Mouse (Mus musculus): Measurements from ENCODE around the gene Atp8a1.

Gene Atp8a1

DNA sequence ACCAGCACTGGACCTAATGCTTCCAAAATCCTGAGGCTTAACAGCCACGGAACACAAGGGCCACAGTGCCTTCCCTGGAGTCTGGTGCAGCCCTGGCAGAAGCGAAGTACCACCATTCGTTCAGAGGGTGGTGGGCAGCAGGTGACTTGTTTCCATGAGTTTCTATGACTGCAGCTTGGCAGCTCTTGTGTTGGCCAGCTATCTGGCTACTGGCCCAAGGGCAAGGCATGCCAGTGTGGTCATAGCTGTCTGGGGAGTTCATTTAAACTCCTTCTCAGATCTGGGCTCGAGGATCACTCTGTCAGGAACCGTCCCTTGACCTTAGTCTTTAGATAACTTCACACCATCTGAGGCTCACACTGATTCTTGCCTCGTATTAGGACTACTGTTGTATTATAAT, 89.1 kb downstream of the Atp8a1 start:
- no peak for DNase-seq

- peak; percentile 37 for DNase-seq
These were observed 91.1 kb downstream of the Atp8a1 start for GRCm38 (mm10) chr5:67756138-67756537.

DNA sequence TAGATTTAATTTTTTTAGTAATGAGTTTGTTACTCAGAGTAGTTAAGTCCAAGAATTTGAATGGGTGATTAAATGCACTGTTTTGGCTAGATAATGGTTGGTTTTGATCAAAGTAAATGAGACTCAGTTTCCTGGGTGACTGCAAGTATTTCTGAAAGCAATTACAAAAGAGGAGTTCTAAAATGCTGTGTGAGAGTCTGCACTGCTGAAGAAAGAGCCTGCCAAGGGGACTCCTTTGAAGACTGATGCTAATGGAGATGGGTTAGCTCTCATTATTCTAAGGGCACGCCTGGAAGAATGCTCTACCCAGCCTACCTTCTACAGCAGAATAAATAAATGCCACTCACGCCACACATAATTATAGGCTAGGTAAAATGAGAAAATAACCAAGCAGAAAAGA, 94.2 kb downstream of the Atp8a1 start:
- no peak for DNase-seq

DNA sequence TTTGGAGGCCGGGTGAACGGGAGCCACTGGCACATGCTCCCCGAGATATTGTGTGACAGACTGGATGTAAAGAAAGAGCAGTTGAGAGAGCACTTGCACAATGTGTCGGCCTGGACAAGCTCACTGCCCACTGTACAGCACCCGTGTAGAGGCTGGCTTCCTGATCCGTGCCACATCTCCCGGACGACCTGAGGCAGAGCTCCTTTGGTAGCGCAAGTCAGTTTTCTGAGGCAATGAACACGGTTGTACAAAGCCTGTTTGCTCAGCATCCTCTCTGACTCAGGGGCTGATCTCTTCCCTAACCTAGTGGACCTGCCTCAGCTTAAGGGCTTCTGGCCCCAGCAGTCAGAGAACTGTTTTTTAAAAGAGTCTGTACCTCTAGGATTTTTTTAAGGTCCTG, 94.6 kb downstream of the Atp8a1 start:
- no peak for DNase-seq

GRCm38 (mm10) chr5:67752007-67752406, 95.2 kb downstream of the Atp8a1 start:
- DNase-seq: no peak

DNA sequence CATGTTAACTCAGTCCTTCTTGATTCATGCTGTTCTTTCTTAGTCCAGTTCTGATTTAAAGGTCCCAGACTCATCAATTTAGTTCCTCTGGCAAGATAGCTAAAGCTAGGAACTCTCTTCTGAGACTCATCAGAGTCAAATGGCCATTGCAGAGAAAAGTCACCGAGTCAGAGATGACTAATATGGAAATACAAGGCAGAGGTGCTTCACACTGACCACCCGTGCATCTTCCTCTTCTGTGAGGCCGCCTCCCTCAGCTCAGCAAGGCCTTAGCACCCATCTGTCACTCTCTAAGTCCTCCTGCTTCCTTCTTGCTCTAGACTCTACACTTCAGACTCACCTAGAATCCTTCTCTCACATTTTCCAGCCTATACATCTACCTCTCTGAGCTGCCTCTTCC, 108.0 kb downstream of the Atp8a1 start:
- DNase-seq: no peak

DNA sequence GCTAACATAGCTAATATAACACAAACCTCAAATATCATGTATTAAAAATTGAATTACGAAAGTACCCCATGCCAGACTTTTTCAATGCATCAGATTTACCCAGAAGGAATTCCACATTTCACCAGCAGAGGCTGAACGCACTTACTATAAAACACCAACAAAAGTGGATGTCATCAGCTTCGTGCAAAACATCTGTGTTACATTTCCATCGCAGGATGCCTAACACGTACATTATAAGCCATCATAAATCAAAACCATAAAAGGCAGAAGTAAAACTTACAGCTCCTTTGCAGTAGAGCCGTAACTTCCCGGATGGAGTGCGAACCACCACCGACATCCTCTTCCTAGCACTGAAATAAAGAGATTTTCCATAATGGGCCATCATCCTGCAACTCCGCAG, 109.1 kb downstream of the Atp8a1 start:
- no peak for DNase-seq

DNA sequence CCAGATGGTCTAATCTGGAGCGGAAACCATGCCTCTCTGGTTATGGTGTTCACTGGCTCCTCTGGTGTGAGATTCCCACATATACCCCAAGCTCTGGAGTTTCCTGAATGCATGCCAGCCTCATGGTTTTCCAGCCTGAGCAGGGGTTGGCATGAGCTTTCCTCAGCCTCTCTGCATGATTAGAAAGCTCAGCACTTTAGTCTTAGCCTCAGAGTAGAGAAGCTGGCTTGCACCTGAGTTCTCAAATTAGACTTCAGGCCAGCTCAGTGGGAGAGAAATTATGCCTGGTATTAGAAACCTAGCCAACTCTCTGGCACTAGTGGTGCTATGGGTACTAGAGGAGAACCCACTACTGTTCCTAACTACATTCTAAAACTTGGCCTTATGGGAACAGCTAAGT, 111.5 kb downstream of the Atp8a1 start:
- DNase-seq: no peak

GRCm38 (mm10) chr5:67733551-67734258, 113.5 kb downstream of the Atp8a1 start:
- DNase-seq: no peak

DNA sequence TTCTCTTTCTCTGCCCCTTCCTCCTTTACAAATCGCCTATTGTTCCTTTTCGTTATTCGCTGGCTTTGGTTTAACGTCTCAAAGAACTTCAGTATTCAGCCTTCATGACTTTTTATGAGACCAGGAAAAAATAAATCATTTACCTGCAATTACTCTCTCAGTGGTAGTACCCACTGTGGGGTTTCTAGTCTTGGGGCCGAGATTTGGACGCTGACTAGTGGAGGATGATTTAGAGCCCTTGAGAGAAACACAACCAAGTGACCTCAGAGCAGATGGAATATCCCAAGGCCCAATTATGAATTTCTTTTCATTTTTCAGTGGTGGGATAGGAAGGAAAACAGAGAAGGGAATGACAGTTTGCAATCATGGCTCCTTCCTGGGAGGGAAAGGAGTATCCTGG, 114.1 kb downstream of the Atp8a1 start:
- no peak for DNase-seq

GRCm38 (mm10) chr5:67727755-67728154, 119.5 kb downstream of the Atp8a1 start:
- DNase-seq: no peak

DNA sequence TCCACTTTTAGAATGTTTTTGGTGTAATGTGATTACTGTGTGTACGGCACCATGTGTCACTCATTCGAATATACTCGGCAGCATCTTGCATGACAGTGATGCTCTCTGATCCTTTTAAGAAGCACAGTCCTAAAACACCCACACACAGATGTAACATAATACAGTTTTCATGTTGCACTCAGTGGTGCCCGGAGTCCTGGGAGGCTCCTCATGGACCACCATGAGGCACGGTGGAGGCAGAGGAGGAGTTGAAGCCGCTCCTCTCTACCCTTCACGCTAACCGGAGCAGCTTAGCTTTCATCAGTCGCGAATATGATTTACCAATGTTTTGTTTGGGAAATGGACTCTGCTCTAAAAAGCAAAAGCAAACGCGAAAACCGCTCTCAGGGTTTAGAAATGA, 120.4 kb downstream of the Atp8a1 start:
- DNase-seq: no peak

DNA sequence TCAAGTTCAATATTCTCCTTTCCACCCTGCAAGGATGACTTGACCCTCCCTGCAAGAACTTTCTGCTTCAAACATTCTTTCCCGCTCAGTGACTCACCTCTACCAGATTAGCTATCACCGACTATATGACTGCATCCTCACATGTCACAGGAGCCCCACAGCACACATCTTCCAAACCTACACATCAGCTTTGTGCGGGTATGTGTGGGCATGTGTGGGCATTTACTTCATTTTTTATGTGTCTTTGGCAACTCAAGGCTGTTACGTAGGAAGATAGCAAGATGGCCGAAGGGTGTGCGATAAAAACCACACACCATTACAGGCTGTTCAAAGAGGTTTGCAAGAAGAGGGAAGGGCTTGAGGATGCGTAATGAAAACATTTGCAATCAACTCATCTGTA, 145.6 kb downstream of the Atp8a1 start:
- no peak for DNase-seq

DNA sequence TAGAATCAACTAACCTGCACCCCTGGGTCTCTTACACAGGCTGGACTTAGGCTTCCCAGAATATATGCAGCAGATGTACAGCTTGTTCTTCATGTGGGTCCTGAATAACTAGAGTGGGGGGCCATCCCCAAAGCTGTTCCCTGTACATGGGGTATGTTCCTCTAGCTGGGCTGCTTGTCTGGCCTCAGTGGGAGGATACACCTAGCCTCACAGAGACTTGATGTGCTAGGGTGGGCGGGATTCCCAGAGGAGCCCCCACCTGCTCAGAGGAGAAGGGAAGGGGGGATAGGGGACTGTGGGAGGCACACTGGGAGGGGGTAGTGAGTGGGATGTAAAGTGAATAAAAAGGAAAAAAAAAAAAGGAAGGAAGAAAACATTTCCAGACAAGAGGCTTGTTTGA, 147.8 kb downstream of the Atp8a1 start:
- no peak for DNase-seq

GRCm38 (mm10) chr5:67698176-67698575, 149.1 kb downstream of the Atp8a1 start:
- no peak for DNase-seq

GRCm38 (mm10) chr5:67696741-67697596, 150.3 kb downstream of the Atp8a1 start:
- no peak for DNase-seq

GRCm38 (mm10) chr5:67695055-67695710, 152.1 kb downstream of the Atp8a1 start:
- DNase-seq: no peak

GRCm38 (mm10) chr5:67690336-67690735, 156.9 kb downstream of the Atp8a1 start:
- no peak for DNase-seq

DNA sequence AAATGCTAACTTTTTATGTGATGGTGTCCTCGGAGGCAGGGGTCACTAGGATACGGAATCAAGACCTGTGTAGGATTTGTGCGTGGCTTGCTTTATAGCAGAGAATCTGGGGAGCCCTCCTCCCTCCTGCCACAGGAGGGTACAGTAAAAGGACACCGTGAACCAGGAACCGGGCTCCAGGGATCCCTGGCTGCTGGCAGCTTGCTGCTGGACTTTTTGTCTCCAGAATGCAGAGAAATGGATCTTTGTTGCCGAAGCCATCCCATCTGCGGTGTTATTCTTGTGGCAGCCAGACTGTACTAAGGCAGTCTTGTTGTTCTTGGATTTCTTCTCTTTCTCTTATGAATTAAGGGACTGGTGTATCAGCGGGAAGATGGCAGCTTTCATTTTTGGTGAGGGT, 159.2 kb downstream of the Atp8a1 start:
- DNase-seq: no peak

DNA sequence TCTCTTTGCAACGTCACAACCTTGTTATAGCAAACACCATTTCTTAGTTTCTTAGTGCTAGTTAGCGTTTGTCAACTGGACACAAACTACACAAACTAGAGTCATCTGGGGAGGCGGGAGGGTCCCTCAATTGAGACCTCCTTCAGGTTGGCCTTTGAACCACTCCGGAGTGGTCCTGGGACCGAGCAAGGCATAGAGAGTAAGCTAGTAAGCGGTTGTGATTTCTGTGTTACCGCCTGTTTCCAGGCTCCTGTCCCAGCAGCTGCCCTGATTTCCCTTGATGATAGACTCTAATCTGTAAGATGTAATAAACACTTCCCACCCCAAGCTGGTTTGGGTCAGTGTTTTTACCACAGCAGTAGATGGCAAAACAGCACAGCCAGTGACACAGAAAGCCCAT, 161.3 kb downstream of the Atp8a1 start:
- no peak for DNase-seq

DNA sequence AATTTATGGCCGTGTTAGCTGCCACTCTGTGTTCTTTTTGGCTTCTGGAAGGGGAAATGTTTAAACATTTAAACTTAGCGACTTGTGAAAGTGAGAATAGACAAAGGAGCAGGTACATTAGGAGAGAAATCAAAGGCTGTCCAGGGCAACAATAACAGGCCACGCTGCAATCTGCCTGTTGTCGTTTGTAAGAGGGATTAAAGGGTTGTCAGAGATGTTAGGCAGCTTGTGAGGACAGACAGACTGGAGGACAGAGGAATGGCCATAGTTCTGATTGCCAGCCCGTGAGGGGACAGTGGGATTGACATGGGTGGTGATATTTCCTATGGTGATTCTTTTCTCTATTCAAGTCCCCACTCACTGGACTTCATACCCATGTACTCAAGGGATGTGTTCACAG, 161.8 kb downstream of the Atp8a1 start:
- DNase-seq: no peak

- no peak for DNase-seq
These were observed 168.4 kb downstream of the Atp8a1 start for GRCm38 (mm10) chr5:67678819-67679218.

- no peak for DNase-seq
These were observed 174.2 kb downstream of the Atp8a1 start for GRCm38 (mm10) chr5:67673008-67673407.

DNA sequence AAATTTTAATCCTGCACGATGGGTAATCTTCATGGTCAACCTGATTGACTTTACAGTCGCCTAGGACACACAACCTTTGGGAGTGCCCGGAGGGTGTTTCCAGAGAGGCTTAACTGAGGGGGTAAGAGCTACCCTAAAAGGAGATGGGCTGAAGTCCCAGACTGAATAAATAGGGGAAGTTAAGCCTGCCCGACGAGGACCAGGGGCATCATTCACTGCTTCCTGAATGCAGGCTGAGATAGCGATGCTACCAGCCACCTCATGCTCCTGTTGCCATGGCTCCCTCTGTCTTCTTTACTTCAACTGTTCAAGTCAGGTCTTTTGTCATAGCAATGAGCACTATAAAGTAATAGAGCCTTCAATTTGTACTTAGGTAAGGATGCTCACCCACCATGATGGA, 177.1 kb downstream of the Atp8a1 start:
- no peak for DNase-seq

All from thymus, postnatal 14 days (tissue).